Mouse (Mus musculus) CH12.LX (cell line): ENCODE results near the gene Gm20388.

Experiments used
- CTCF ChIP-seq, 2 experiments: IDR thresholded peaks in 1 of 2; conservative IDR thresholded peaks in 1 of 2; 2 replicates each; pipeline ENCODE4 v1.5.1; 2011 to 2012; ENCODE audit warnings: low read depth in 2 of 2, low read length in 2 of 2, improper control_type of control experiment in 1 of 2, inconsistent platforms in 1 of 2, mild to moderate bottlenecking in 1 of 2, moderate library complexity in 1 of 2
- ZC3H11A ChIP-seq: IDR thresholded peaks from 2 replicates; pipeline ENCODE4 v1.6.1; 2012; ENCODE audit warnings: low read depth, mild to moderate bottlenecking, inconsistent platforms, low read length, improper control_type of control experiment
- ZNF384 ChIP-seq: IDR thresholded peaks from 2 replicates; pipeline ENCODE4 v1.6.1; 2012; ENCODE audit warnings: low read depth, low read length, improper control_type of control experiment, inconsistent platforms

DNA sequence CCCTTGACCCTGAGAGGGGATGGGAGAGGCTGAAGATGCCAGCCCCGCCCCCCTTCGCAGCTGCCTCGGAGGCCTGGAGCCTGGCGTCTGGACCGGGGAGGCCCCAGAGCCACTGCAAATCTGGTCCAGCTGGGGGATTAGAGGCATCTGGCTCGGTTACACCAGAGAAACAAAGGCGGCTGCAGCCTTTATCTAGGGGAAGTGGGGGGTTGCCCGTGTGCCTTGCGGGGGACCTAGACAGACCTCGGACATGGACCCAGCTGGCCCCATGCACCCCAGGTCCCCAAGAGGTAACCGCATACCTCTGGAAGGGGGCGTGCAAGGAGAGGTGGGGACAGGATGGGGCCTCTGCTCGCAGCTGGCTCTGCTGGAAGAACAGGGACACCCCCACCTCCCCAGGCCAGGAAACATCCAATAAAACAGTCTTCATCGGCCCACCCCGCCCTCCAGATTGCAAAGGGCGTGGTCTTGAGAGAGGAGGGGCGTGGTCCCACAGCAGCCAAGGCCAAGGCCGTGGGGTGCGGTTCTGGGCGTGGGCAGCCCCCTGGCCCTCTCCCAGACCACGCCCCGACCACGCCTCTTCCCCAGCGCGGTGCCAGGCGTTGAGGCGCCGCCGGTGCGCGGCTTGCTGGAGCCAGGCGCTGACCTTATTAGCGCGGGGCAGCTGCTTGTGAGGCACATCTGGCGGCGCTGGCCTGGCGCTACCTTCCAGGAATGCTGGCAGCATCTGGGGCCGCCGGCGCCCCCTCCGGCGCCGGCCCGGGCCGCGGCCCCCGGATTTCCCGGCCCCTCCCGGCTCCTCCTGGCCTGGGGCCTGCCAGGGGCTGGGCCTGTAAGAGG is 365.6 kb downstream of the Gm20388 start:
- TF ChIP-seq ZNF384 (no peak), CTCF (conservative IDR thresholded peaks at IDR 0.05 in 1 of 2, IDR thresholded peaks at IDR 0.05 in 1 of 2; ENCODE audit: low read depth in 2 of 2, low read length in 2 of 2) (no peak), ZC3H11A (no peak)
